Mouse (Mus musculus) MN1 (cell line): ENCODE measurements around the gene Tfcp2.

Experiments used
- DNase-seq: peaks from one replicate; pipeline ENCODE4 v3.0.0-alpha.2; 2016; ENCODE audit warnings: low spot score

The Tfcp2 gene

GRCm38 (mm10) chr15:100486450-100486849 lies 65.4 kb downstream of the Tfcp2 start:
- DNase-seq = no peak

GRCm38 (mm10) chr15:100485576-100485975 lies 66.2 kb downstream of the Tfcp2 start:
- no peak for DNase-seq

GRCm38 (mm10) chr15:100478925-100479324 lies 72.9 kb downstream of the Tfcp2 start:
- DNase-seq = no peak

DNA sequence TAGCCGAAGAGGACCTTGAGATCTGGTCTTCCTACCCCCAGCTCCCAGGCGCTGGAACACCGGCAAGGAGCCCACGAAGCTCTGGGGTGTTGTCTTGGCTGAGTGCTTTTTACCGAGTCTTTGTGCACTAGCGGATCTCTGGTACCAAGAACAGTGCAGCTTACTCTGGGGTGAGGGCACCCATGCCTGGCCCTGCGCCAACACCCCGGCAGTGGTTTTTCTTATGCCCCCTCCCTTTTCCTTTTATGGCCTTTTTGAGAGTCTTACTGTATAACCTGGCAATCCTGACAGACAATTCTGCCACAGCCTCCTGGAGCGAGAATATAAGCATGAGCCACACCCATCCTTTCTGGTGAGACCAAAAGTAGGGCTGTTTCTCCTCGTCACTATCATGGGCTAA lies 73.5 kb downstream of the Tfcp2 start:
- DNase-seq = no peak

DNA sequence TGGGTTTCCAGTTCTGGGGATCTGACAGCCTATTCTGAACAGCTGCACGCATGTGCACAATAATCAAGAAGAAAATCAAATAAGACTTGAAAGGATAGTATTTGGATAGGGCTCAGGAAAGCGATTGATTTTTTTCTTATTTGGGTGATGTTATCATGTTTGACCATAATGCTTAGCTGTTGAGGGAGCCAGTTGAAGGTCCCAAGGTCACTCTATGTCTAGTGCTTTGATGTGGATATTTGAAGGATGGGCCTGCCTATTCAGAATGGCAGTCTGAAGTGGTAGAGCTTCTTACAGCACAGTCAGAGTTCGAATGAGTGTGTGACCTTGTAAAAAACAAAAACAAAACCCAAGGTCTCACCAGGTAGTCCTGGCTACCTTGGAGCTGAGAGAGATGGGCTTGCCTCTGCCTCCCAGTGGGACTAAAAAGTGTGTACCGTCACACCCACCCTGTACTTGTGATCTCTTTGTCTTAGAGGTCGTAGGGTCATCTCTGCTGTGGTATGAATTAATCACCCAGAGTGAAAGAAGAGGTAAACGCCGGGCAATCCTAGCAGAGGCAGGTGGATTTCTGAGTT lies 77.8 kb downstream of the Tfcp2 start:
- DNase-seq = no peak

GRCm38 (mm10) chr15:100470037-100470436 lies 81.8 kb downstream of the Tfcp2 start:
- no peak for DNase-seq

GRCm38 (mm10) chr15:100469189-100469545 lies 82.6 kb downstream of the Tfcp2 start:
- peak; percentile 49 for DNase-seq

DNA sequence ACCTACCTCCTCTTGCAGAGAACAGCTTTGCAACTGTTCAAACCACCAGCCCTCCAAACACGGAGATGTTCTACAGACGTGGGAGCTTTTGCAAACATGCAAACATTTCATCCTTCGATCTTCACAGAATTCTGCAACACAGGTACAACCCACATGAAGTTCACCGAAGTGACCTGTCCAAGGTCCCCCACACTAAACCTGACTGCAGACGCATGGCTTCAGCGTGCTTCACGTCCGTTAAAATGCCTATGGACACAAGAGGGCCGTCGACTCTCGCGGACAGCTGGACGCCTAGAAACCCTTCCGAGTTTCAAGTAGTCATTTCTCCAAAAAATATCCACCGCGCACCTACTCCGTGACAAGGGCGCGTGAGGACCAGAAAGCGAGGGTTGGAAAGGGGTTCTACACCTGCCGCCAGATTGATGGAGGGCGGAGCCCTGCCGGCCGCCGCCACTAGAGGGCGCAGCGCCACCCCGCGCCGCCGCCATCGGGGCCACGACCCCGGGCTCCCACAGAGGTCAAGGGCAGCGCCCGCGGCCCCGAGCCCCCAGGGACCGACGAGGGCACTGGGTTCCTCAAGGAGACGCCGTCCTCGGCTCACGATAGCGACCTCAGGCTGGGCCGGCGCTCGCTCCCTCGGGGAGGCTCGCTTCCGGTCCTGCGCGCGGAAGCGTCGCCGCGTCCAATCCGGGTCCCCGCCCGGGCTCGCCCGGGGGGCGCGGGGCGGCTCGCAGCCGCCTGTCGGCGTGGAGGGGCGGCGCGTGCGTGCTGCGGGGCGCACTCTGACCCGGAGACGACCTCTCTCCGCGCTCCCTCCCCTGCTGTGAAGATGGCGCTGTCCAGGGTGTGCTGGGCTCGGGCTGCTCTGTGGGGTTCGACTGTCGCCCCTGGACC lies 83.3 kb downstream of the Tfcp2 start, which contains the start of gene Letmd1:
Gene Letmd1, plus strand, starts transcription at position 729 of the 894 bp plus-strand sequence.
- peak; percentile 96 for DNase-seq

- DNase-seq = no peak
Observed at GRCm38 (mm10) chr15:100467738-100468137, 84.1 kb downstream of the Tfcp2 start.

GRCm38 (mm10) chr15:100465432-100465831 lies 86.4 kb downstream of the Tfcp2 start:
- no peak for DNase-seq

DNA sequence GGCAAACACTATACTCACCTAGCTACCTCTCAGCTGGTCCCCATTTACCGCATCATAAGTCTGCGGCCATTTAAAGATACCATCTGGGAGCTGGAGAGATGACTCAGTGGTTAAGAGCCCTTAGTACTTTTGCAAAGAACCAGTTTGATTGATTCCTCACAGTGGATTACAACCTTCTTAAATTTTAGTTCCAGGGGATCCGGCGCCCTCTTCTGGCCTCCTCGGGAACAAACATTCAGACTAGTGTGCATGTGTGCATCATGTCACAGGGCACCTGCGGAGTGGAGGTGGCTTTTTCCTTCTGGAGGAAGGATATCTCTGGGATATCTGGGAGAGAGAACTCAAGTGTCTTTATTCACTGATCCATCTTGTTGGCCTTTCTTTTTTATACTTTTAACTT lies 88.1 kb downstream of the Tfcp2 start:
- DNase-seq = peak; percentile 88

DNA sequence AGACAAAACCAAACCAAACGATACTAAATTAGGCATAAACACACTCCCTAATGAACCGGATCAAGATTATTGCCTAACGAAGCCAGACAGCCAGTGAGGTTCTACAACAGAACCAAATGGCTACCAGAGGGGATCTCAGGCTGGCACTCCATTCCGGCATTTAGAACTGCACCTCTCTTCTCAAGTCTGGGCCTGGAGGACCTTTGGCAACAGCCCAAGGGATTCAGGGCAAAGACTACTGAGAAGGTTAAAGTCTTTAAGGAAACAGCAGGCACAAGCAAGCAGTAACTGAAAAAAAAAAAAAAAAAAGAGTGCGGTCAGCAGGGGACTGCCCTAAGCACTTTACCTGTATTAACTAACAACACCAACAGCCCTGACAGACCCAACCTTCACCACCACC lies 89.7 kb downstream of the Tfcp2 start:
- no peak for DNase-seq

GRCm38 (mm10) chr15:100461646-100462045 lies 90.2 kb downstream of the Tfcp2 start:
- DNase-seq = peak; percentile 62

- no peak for DNase-seq
Observed at GRCm38 (mm10) chr15:100460942-100461341, 90.9 kb downstream of the Tfcp2 start.

GRCm38 (mm10) chr15:100458055-100458454 lies 93.8 kb downstream of the Tfcp2 start:
- DNase-seq = peak; percentile 91

DNA sequence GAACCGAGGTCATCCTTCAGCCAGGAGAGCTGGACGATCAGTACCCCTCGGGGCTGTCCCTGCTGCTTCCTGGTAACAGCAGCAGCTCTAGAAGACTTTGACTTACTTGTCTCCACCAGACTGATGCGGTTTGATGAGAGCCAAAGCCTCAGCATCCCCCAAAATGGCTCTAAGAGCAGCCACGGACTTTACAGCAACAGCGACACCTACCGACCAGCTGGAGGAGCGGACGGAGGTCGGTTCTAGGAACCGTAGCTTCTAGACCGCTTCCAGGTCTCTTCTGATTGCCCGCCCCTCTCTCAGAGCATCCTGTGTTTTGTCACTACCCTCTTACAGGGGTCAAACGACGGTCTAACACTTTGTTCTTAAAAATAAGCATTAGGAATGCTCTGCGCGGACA lies 94.5 kb downstream of the Tfcp2 start:
- DNase-seq = peak; percentile 88

DNA sequence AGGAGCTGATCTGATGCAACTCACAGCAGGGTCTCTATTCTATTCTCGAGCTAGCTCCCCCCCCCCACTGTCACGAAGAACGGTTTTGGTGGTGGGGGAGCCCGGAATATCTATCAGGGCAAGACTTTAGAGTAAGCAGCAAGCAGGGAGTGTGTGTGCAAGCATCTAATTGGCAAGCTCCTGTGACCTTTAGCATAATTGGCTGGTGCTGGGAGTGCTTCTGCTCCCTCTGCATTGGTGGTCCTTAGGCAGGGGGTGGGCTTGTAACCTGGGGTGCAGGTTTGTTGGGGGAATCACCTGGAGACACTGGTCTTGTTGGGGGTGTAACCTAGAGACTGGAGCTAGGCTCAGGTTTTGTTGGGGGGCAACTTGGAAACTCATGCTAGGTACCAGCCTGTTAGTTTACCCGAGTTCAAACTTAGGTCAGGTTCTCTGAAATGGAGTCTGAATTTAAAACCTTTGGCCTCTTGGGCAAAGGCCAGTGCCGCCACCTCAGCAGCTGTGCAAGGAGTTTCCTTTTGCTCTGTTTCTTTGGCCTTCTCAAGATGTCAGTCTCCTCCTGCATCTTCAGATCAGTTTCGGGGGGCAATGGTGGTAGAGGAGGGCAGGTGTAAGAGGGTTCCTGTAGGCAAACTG lies 95.3 kb downstream of the Tfcp2 start:
- no peak for DNase-seq

GRCm38 (mm10) chr15:100452486-100452885 lies 99.3 kb downstream of the Tfcp2 start:
- no peak for DNase-seq

- DNase-seq = no peak
Observed at GRCm38 (mm10) chr15:100451245-100451644, 100.6 kb downstream of the Tfcp2 start.

DNA sequence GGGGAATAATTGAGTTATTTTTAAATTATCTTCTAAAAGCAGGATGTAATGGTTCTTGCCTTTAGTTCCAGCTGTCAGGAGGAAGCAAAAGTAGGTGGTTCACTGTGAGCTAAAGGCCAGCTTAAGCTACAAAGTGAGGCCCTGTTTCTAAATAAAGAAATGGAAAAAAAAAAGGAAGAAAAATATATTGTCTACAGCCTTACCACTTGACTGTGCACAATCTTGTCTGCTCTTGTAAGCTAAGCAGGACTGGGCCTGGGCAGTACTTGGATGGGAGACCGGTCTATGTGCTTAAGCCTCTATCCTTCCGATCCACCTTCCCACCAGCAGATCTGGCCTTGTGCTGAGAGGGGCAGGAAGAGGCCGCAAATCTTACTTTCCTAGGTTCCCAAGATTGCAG lies 102.3 kb downstream of the Tfcp2 start:
- peak; percentile 57 for DNase-seq

- no peak for DNase-seq
Observed at GRCm38 (mm10) chr15:100448572-100448971, 103.2 kb downstream of the Tfcp2 start.
